Mouse (Mus musculus): ENCODE measurements around the gene Sag. TPM values are rescaled to one million over a fixed set of nuclear protein-coding genes. Genes with fewer than 3 reads are reported as not detected.

Sag gene
- polyA plus RNA-seq (2012; fragmentation: generic; extraction: Trizol), result 0.68 TPM
- long read RNA-seq, experiment 1, result 0 reads
- long read RNA-seq, experiment 2, result 0 reads

GRCm38 (mm10) chr1:87803576-87803975, at the start of gene Sag:
Gene Sag, plus strand, starts transcription at chr1:87803680.
- no peak for TF ChIP-seq USF1 (IDR thresholded peaks at IDR 0.05; ENCODE audit: low read depth)
- TF ChIP-seq CTCF (IDR thresholded peaks at IDR 0.05; ENCODE audit: control insufficient read depth, insufficient read depth, insufficient read length), result no peak
- no peak for TF ChIP-seq FOSL1 (IDR thresholded peaks at IDR 0.05; ENCODE audit: insufficient read depth, low read length, poor library complexity, severe bottlenecking)
- no peak for TF ChIP-seq MAX (IDR thresholded peaks at IDR 0.05)
- TF ChIP-seq MYOG (IDR thresholded peaks at IDR 0.05; ENCODE audit: control insufficient read depth, extremely low read depth, insufficient read length), result no peak
- no peak for TF ChIP-seq CEBPB (IDR thresholded peaks at IDR 0.05; ENCODE audit: low read depth)
- no peak for TF ChIP-seq MYOD1 (IDR thresholded peaks at IDR 0.05; ENCODE audit: control insufficient read depth, insufficient read length, low read depth)
- H3K79me3 ChIP-seq (ENCODE audit: low read depth), result no peaks in the 10 kb centered on the region
- H3K36me3 ChIP-seq (ENCODE audit: control insufficient read depth, insufficient read depth), result no peaks in the 10 kb centered on the region
- no peak within 1 kb of the TSS for H3K4me3 ChIP-seq (ENCODE audit: insufficient read depth, poor library complexity, severe bottlenecking)
- no peaks in the 10 kb centered on the region for H3K79me2 ChIP-seq (ENCODE audit: control insufficient read depth, insufficient read depth)
- no peaks in the 10 kb centered on the region for H3K27me3 ChIP-seq (ENCODE audit: control insufficient read depth, insufficient read depth, insufficient read length)
- no peak within 1 kb of the TSS for H3ac ChIP-seq (ENCODE audit: control insufficient read depth, insufficient read length, low read depth)

- Histone ChIP-seq H3K79me3 (ENCODE audit: low read depth) (peaks cover 35% of the 10 kb centered on the region), H3K27me3 (ENCODE audit: control insufficient read depth, insufficient read depth, insufficient read length) (no peaks in the 10 kb centered on the region), H3K36me3 (ENCODE audit: control insufficient read depth, insufficient read depth) (peaks cover 28% of the 10 kb centered on the region), H3K4me3 (ENCODE audit: insufficient read depth, poor library complexity, severe bottlenecking) (peak within 1 kb of the TSS; percentile 95), H3ac (ENCODE audit: control insufficient read depth, insufficient read length, low read depth) (peak within 1 kb of the TSS; percentile 99), H3K79me2 (ENCODE audit: control insufficient read depth, insufficient read depth) (peaks cover 44% of the 10 kb centered on the region)
- TF ChIP-seq FOSL1 (IDR thresholded peaks at IDR 0.05; ENCODE audit: insufficient read depth, low read length, poor library complexity, severe bottlenecking), result no peak
- peak; percentile 47 for TF ChIP-seq CTCF (IDR thresholded peaks at IDR 0.05; ENCODE audit: control insufficient read depth, insufficient read depth, insufficient read length)
- TF ChIP-seq CEBPB (IDR thresholded peaks at IDR 0.05; ENCODE audit: low read depth), result peak; percentile 76
Observed at GRCm38 (mm10) chr1:87755641-87756470, 47.6 kb upstream of the Sag start, which contains the start of gene Atg16l1. Gene Atg16l1, plus strand, starts transcription at chr1:87755870.

- TF ChIP-seq MYOD1 (IDR thresholded peaks at IDR 0.05; ENCODE audit: control insufficient read depth, insufficient read length, low read depth) (no peak), MYOG (IDR thresholded peaks at IDR 0.05; ENCODE audit: control insufficient read depth, extremely low read depth, insufficient read length) (no peak), FOSL1 (IDR thresholded peaks at IDR 0.05; ENCODE audit: insufficient read depth, low read length, poor library complexity, severe bottlenecking) (no peak), MAX (IDR thresholded peaks at IDR 0.05) (no peak), CTCF (IDR thresholded peaks at IDR 0.05; ENCODE audit: control insufficient read depth, insufficient read depth, insufficient read length) (no peak), USF1 (IDR thresholded peaks at IDR 0.05; ENCODE audit: low read depth) (no peak), CEBPB (IDR thresholded peaks at IDR 0.05; ENCODE audit: low read depth) (no peak)
- no peak overlapping the region for H3ac ChIP-seq (ENCODE audit: control insufficient read depth, insufficient read length, low read depth)
- H3K36me3 ChIP-seq (ENCODE audit: control insufficient read depth, insufficient read depth), result peaks cover 93% of the 10 kb centered on the region
- peaks cover 15% of the 10 kb centered on the region for H3K79me2 ChIP-seq (ENCODE audit: control insufficient read depth, insufficient read depth)
- H3K27me3 ChIP-seq (ENCODE audit: control insufficient read depth, insufficient read depth, insufficient read length), result no peaks in the 10 kb centered on the region
- H3K4me3 ChIP-seq (ENCODE audit: insufficient read depth, poor library complexity, severe bottlenecking), result no peak overlapping the region
- H3K79me3 ChIP-seq (ENCODE audit: low read depth), result peaks cover 10% of the 10 kb centered on the region
Observed at GRCm38 (mm10) chr1:87763821-87764220, 39.7 kb upstream of the Sag start.

GRCm38 (mm10) chr1:87765741-87766140, 37.7 kb upstream of the Sag start:
- peaks cover 3% of the 10 kb centered on the region for H3K79me3 ChIP-seq (ENCODE audit: low read depth)
- H3K27me3 ChIP-seq (ENCODE audit: control insufficient read depth, insufficient read depth, insufficient read length), result no peaks in the 10 kb centered on the region
- no peak overlapping the region for H3ac ChIP-seq (ENCODE audit: control insufficient read depth, insufficient read length, low read depth)
- TF ChIP-seq MAX (IDR thresholded peaks at IDR 0.05), result no peak
- TF ChIP-seq CEBPB (IDR thresholded peaks at IDR 0.05; ENCODE audit: low read depth), result no peak
- no peak for TF ChIP-seq MYOD1 (IDR thresholded peaks at IDR 0.05; ENCODE audit: control insufficient read depth, insufficient read length, low read depth)
- TF ChIP-seq FOSL1 (IDR thresholded peaks at IDR 0.05; ENCODE audit: insufficient read depth, low read length, poor library complexity, severe bottlenecking), result no peak
- TF ChIP-seq USF1 (IDR thresholded peaks at IDR 0.05; ENCODE audit: low read depth), result no peak
- TF ChIP-seq MYOG (IDR thresholded peaks at IDR 0.05; ENCODE audit: control insufficient read depth, extremely low read depth, insufficient read length), result no peak
- no peak for TF ChIP-seq CTCF (IDR thresholded peaks at IDR 0.05; ENCODE audit: control insufficient read depth, insufficient read depth, insufficient read length)
- H3K4me3 ChIP-seq (ENCODE audit: insufficient read depth, poor library complexity, severe bottlenecking), result no peak overlapping the region
- H3K79me2 ChIP-seq (ENCODE audit: control insufficient read depth, insufficient read depth), result no peaks in the 10 kb centered on the region
- H3K36me3 ChIP-seq (ENCODE audit: control insufficient read depth, insufficient read depth), result peaks cover 89% of the 10 kb centered on the region

GRCm38 (mm10) chr1:87766233-87766632, 37.2 kb upstream of the Sag start:
- Histone ChIP-seq H3K36me3 (ENCODE audit: control insufficient read depth, insufficient read depth) (peaks cover 89% of the 10 kb centered on the region), H3K79me2 (ENCODE audit: control insufficient read depth, insufficient read depth) (no peaks in the 10 kb centered on the region), H3ac (ENCODE audit: control insufficient read depth, insufficient read length, low read depth) (no peak overlapping the region), H3K27me3 (ENCODE audit: control insufficient read depth, insufficient read depth, insufficient read length) (no peaks in the 10 kb centered on the region), H3K4me3 (ENCODE audit: insufficient read depth, poor library complexity, severe bottlenecking) (no peak overlapping the region), H3K79me3 (ENCODE audit: low read depth) (peaks cover 3% of the 10 kb centered on the region)
- TF ChIP-seq CTCF (IDR thresholded peaks at IDR 0.05; ENCODE audit: control insufficient read depth, insufficient read depth, insufficient read length) (peak; percentile 53), MAX (IDR thresholded peaks at IDR 0.05) (no peak)

GRCm38 (mm10) chr1:87769263-87769662, 34.2 kb upstream of the Sag start:
- Histone ChIP-seq H3K79me3 (ENCODE audit: low read depth) (no peaks in the 10 kb centered on the region), H3ac (ENCODE audit: control insufficient read depth, insufficient read length, low read depth) (no peak overlapping the region), H3K27me3 (ENCODE audit: control insufficient read depth, insufficient read depth, insufficient read length) (no peaks in the 10 kb centered on the region), H3K36me3 (ENCODE audit: control insufficient read depth, insufficient read depth) (peaks cover 91% of the 10 kb centered on the region), H3K79me2 (ENCODE audit: control insufficient read depth, insufficient read depth) (no peaks in the 10 kb centered on the region), H3K4me3 (ENCODE audit: insufficient read depth, poor library complexity, severe bottlenecking) (no peak overlapping the region)
- TF ChIP-seq CTCF (IDR thresholded peaks at IDR 0.05; ENCODE audit: control insufficient read depth, insufficient read depth, insufficient read length), result no peak
- TF ChIP-seq MYOD1 (IDR thresholded peaks at IDR 0.05; ENCODE audit: control insufficient read depth, insufficient read length, low read depth), result no peak
- no peak for TF ChIP-seq MYOG (IDR thresholded peaks at IDR 0.05; ENCODE audit: control insufficient read depth, extremely low read depth, insufficient read length)
- no peak for TF ChIP-seq CEBPB (IDR thresholded peaks at IDR 0.05; ENCODE audit: low read depth)
- TF ChIP-seq MAX (IDR thresholded peaks at IDR 0.05), result no peak
- no peak for TF ChIP-seq USF1 (IDR thresholded peaks at IDR 0.05; ENCODE audit: low read depth)
- TF ChIP-seq FOSL1 (IDR thresholded peaks at IDR 0.05; ENCODE audit: insufficient read depth, low read length, poor library complexity, severe bottlenecking), result no peak
